Mouse (Mus musculus): ENCODE results near the gene Arhgdia. TPM values are rescaled to one million over a fixed set of nuclear protein-coding genes. Genes with fewer than 3 reads are reported as not detected.
"Not testable (repeated sequence)": the region's sequence is repeated elsewhere in the genome, so short reads cannot be mapped to it uniquely, and the experiment has no call there.

Gene Arhgdia
- polyA plus RNA-seq, 2 experiments from 2014 or later, result 601 to 860 TPM

DNA sequence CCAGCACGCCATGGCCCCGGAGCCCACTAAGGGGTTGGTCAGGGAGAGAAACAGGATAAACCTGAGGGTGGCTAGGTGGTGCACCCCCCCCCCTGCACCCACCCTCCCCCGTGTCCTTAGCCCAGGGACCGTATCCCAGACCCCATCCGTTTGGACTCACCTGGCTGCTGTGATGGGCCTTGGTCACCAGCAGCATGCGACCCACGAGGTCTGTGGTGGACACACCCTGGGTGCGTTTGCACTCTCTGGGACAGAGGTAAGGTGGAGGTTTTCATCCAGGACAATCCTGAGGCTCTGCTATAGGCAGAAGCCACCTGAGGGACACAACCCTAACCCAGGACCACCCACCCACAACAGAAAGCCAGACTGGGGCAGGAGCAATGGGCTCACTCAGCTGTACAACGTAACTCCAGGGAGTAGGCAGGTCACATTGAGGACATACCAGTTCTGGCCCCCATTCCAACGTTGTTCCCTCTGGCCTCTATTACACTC lies 32.1 kb upstream of the Arhgdia start:
- ATAC-seq, result no peak

- ATAC-seq, result peak; percentile 51
These were observed 31.3 kb upstream of the Arhgdia start for GRCm38 (mm10) chr11:120612763-120613162.

GRCm38 (mm10) chr11:120610477-120611046 lies 29.1 kb upstream of the Arhgdia start:
- ATAC-seq, result no peak

GRCm38 (mm10) chr11:120609250-120609649 lies 27.8 kb upstream of the Arhgdia start:
- ATAC-seq, result no peak

DNA sequence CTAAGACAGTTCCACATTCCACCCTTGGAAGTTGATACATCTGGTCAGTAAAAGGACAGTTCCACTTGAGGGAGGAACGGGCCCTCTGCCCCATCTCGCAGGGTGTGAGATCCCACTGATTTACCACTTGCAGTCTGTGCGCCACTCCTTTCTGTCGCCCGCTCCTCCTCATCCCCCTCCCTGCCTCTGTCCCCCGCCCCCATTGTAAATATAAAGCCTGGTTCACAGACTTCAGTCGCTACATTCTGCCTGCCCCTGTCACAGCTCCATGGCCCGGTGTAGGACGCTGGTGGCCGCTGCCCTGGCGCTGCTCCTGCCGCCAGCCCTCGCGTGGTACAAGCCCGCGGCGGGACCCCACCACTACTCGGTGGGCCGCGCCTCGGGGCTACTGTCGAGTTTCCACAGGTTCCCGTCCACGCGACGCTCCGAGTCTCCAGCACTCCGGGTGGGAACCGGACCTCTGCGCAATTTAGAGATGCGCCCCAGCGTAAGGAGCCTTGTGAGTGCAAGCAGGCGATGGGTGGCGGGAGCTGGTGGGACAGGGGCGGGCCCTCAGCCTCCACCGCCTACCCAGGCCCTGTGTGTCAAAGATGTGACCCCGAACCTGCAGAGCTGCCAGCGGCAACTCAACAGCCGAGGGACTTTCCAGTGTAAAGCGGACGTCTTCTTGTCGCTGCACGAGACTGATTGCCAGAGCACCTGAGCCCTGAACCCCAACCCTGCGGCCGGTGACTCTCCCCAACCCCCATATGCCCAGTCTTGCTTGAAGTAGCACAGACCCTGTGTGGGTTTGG lies 27.0 kb upstream of the Arhgdia start, which contains the start of gene Npb:
Gene Npb, plus strand, starts transcription at position 237 of the 794 bp plus-strand sequence.
- no peak for ATAC-seq

- no peak for ATAC-seq
These were observed 25.3 kb upstream of the Arhgdia start for GRCm38 (mm10) chr11:120606764-120607163.

- no peak for ATAC-seq
These were observed 24.2 kb upstream of the Arhgdia start for GRCm38 (mm10) chr11:120605667-120606066.

- ATAC-seq, result no peak
These were observed 22.1 kb upstream of the Arhgdia start for GRCm38 (mm10) chr11:120603545-120603944.

DNA sequence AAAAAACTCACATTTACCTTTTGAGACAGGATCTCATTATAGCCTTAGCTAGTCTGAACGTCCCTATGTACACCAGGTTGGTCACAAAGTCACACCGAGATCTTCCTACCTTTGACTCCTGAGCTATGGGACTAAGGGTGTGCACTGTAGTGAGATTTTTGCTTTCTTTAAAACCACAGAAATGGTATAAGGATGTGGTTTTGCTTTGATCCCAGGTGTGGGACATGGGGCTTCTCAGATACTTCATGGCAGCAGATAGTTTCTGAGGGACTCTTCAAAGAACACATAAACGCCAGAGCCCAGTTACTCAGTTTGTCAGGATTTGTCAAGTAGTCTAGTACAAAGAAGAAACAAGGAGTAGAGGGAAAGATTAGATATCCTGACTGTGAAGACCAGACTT lies 19.3 kb upstream of the Arhgdia start:
- ATAC-seq, result peak; percentile 30

- no peak for ATAC-seq
These were observed 17.6 kb upstream of the Arhgdia start for GRCm38 (mm10) chr11:120598990-120599549.

DNA sequence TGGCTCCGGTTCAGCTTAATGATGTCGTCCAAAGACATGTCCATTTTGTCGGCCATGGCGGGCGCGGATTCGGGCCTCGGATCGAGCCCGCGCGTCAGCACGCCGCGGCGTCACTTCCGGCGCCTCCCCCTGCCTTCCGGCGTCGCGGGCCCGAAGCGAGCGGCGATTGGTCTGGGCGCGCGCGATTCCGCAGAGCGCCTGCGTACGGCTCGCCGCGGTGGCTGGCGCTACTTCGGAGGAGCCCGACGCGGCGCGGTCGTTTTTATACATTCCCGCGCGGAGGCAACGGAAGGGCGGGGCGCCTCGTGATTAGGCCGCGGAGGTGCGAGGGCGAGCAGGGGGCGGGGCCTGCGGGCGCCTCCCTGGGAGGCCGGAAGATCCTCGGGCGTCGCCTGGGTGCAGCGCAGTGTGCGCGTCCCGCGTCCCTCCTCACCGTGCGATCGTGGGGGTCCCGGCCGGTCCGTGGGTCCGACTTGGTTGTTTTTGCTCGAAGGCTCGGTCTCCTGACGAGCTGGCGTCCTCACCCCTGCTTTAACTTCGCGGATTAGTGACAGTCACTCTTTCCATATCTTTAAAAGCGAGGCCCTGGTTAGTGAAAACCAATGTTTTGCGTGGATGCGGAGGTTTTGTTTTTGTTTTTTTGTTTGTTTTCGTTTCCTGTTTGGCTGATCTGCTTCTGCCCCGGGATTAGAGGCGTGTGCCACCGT lies 17.0 kb upstream of the Arhgdia start, which contains the start of the genes Alyref and Anapc11:
Gene Alyref, minus strand, starts transcription at position 83 of the 707 bp plus-strand sequence.
Gene Anapc11, plus strand, starts transcription at position 139 of the 707 bp plus-strand sequence.
- peak; percentile 86 for ATAC-seq

DNA sequence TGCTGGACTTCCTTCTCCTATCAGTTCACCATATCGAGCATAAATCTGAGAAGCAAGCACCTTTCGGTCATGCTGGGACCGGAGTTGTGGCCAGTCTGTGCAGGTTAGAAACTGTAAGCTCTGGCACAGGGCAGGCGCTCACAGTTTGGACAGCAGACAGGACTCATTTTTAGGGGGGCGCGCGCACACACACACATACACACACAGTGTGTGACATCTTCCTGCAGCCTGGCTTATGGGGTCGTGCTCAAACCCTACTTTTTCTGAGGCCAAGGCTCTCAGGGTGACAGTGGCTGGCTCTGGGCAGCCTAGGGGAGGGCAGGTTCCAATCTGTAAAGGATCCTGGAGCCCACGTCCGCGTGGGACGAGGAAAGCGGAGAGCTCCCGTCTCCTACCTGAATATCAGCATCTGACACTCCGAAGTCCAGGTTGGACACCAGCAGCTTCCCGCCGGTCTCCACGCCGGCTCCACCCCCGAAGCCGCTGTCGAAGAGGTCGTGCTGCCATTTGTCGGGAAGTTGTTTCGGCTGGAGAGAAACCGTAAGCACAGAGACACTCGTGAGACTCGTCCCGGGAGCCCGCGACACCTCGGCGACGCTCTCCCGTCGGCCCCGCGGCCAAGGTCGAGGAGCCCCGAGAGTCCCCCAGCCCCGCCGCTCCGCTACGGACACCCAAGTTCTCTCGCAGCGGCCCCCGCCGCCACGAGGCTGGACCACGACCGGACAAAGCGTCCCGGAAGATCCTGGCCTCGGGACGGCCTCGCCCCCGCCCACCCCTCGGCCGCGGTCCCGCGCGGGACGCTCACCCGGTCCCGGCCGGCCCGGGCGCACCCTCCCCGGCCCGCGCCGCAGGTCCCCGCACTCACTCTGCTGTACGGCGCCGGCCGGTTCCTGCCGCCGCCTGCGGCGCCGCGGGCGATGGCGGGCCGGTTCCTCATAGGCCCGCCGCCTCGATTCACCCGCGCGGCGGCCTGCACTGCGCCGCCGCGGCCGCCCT lies 16.1 kb upstream of the Arhgdia start:
- ATAC-seq, result peak; percentile 7

- ATAC-seq, result no peak
These were observed 7.1 kb upstream of the Arhgdia start for GRCm38 (mm10) chr11:120588531-120588930.

DNA sequence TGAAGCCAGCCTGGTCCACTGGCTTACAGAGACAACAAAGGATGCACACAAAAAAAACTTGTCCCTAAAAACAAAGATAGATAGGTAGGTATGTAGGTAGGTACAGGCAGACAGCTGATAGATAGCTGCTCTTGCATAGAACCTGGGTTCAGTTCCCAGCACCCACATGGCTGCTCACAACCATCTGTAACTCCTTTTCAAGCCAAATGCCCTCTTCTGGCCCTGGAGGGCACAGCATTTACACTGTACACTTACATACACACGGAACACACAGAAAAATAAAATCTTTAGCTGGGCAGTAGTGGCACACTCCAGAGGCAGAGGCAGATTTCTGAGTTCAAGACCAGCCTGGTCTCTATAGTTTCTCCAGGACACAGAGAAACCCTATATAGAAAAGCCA lies 2.5 kb upstream of the Arhgdia start:
- ATAC-seq, result no peak

DNA sequence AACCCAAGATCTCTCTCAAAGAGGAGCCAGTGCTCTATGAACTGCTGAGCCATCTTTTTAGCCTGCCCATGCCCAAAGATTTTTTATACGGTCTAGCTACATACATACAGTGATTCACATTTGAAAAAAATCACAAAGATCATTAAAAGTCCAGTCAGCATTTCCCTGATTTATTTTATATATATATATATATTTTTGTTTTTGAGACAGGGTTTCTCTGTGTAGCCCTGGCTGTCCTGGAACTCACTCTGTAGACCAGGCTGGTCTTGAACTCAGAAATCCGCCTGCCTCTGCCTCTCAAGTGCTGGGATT lies 1.5 kb upstream of the Arhgdia start:
- not testable (repeated sequence) for ATAC-seq

GRCm38 (mm10) chr11:120582268-120582981 lies 1.0 kb upstream of the Arhgdia start:
- no peak for ATAC-seq

DNA sequence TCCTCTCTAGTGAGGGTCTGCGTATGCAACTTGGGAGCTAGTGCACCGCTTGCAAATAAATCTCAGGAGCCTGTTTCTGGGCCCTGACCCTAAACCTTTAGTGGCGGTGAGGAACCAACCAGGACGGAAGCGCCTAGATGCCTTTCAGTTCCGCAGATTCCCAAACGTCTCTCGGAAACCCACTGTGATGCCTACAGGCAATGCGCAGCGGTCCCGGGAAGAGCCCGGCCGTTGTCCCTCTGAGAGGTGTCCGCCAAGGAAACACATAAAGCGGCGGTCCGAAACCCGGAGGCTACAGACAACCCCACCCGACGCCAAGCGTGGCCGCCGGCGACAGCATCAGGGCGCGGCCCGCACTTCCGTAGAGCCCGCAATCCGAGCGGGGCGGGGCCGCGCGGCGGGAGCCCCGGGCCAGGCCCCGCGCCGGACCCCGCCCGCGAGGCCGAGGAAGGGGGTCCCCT lies 523 bp downstream of the Arhgdia start:
- no peak for ATAC-seq

- no peak for ATAC-seq
These were observed 1.2 kb downstream of the Arhgdia start for GRCm38 (mm10) chr11:120580190-120580589.

DNA sequence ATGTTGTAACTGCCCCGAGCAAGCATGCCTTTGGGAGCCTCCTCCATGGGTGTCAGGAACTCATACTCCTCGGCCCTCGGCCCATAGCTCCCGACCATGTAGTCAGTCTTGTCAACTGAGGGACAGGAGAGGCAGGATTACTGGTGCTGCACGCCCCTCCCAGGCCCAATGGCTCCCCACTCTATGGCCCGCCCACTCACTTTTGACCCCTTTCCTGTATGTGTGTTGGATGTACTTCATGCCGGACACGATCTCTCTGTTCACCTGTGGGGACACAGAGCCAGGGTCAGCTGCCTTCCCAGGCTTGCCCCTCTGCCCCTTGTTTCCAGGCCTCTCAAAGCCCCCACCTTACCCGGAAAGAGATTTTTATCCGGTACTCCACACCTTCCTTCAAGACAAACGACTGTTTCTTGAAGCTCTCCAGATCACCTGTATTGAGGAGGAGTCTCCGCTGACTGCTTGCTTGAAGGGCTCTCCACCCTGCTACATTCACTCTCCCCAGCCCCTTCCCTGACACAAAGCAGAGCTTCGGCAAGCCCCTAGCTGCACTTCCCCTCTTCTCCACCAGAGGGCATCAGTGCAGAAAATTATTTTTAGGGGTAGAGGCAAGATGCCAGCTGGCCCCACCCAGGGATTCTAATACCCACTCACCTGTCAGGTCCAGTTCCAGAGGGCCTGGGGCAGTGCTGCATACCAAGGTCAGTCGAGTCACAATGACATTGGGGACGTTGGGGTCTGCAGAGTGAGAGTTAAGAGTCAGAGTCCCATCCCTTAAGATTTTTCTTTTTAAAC lies 1.9 kb downstream of the Arhgdia start:
- no peak for ATAC-seq

- ATAC-seq, result no peak
These were observed 2.7 kb downstream of the Arhgdia start for GRCm38 (mm10) chr11:120578694-120579243.
